Mouse (Mus musculus) c-Kit-negative CD71-positive TER-119-positive erythroid progenitor cells, embryonic 14.5 days (primary cell): ENCODE measurements around the gene 6330403K07Rik.

Experiments
- DNase-seq: peaks from one replicate; pipeline ENCODE4 v3.0.0-alpha.2; 2013; ENCODE audit warnings: low read depth, low spot score

The 6330403K07Rik gene

DNA sequence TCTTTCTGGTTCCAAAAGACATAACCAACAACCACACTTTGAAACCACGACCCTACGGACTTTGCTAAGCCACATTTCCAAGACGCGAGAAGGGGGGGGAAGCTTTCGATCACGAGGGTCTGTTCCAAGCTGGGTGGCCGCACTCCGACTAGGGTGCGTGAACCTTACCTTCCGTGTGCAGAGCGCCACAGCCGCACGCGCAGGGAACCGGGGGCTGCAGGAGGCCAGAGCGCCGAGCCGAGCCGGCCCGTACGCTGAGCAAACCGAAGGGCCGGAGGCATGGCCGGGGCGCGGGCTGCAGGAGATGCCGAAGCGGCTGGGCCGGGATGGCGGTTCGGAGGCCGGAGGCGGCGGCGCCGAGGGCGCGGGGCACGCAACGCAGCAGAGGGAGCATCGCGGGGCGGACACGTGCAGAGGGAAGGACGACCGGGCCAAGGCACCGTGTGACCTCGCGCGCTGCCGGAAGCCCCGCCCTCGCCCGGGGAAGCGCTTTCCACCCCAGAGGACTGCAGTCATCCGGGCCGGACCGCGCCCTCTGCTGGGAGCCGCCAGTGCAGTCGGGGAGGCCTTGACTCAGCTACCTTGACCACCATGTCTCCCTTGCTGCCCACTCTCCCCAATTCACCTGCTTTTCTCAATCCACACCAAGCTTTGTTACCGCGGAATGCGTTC is 50.6 kb downstream of the 6330403K07Rik start, which contains the start of gene C1qbp:
Gene C1qbp, minus strand, starts transcription at position 470 of the 672 bp plus-strand sequence.
- DNase-seq, result peak; percentile 83

DNA sequence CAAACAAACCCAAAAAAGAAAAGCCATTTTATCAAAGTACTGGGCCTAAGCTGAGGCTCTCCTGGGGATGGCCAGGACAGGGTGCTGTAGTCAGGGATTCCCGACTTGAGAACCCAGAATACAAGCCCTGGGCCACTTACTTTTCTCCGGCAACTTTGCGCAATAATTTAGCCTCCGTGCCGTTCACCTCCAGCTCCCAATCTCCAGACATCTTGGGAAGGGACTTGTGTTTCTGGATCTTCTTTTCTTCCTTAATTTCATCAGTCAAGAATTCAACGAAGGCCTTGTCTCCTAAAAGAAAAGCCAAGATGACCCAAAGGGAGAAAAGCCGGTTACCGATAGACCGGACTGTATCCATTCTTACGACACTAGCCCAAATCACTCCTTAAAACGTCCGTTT is 51.3 kb downstream of the 6330403K07Rik start:
- DNase-seq, result no peak
